Mouse (Mus musculus) gastrocnemius, postnatal 25 days (tissue): Measurements from ENCODE around the gene Rnf187. TPM values are rescaled to one million over a fixed set of nuclear protein-coding genes. Genes with fewer than 3 reads are reported as not detected.
"Not testable (repeated sequence)": the region's sequence is repeated elsewhere in the genome, so short reads cannot be mapped to it uniquely, and the experiment has no call there.

Experiments used
- DNase-seq: peaks from one replicate; pipeline ENCODE4 v3.0.0; 2022
- total RNA-seq, 2 experiments: library from RNA; stranded (reverse); gene quantifications; 1 replicate in 1 of 2; 2 replicates in 1 of 2; pipeline ENCODE4 v1.2.3; 2021

Rnf187 gene
- total RNA-seq, 2 experiments from 2014 or later, result 99.3 to 105 TPM

DNA sequence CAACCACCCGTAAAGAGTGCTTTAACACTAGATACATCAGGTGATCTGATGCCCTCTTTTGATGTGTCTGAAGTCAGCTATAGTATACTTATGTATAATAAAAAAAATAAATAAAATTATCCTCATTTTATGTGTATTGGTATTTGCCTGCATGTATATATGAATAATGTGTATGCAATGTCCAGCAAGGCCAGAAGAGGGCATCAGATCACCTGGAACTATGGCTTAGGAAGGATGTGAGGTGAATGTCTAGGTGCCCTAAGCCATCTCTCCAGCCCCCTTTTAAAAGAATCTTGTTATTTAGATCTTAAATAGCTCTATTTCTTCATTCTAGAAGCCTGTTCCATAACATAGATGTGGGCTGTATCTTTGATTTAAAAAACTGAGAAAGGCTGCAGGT lies 28.6 kb upstream of the Rnf187 start:
- no peak for DNase-seq

DNA sequence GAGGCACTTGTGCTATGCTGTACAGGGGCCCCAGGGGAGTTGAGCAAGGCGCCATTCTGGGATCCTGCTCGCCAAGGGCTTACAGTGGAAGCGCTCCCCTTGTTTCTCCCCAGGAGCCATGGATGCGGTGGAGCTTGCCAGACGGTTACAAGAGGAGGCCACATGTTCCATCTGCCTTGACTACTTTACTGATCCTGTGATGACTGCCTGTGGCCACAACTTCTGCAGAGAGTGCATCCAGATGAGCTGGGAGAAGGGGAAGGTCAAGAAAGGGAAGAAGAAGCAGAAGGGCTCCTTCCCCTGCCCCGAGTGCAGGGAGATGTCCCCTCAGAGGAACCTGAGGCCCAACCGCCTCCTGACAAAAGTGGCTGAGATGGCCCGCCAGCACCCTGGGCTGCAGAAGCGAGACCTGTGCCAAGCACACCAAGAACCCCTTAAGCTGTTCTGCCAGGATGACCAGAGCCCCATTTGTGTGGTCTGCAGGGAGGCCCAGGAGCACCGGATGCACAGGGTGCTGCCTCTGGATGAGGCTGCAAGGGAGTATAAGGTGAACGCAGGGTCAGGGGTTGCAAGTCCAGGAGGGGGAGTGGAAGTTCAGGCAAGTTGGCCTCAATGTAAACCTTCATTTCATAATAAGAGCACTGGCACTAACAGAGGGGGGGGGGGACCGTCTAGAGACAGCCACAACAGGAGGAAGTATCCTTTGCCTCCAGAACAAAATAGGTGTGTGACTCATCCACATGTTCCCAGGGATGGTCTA lies 26.5 kb upstream of the Rnf187 start:
- DNase-seq, result no peak

GRCm38 (mm10) chr11:58964216-58964615 lies 25.5 kb upstream of the Rnf187 start:
- DNase-seq, result no peak

DNA sequence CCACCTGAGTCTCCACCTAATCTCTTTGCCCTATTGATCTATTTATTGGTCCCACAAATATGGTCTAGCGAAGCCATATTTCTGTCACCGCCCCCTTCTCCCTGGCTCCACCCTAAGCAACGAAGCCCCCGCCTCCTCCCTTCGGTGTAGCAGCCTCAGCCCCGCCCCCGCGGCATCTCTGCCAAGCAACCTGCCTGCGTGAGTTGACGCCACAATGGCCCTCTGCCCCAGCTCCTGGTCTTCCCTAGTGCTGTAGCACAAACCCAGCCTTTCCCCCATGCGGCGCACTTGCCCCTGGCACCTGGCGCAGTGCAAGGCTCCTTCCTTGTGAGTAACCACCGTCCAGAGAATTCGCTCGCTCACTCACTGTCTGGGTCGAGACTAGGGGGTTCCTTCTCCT lies 24.8 kb upstream of the Rnf187 start:
- DNase-seq, result no peak

DNA sequence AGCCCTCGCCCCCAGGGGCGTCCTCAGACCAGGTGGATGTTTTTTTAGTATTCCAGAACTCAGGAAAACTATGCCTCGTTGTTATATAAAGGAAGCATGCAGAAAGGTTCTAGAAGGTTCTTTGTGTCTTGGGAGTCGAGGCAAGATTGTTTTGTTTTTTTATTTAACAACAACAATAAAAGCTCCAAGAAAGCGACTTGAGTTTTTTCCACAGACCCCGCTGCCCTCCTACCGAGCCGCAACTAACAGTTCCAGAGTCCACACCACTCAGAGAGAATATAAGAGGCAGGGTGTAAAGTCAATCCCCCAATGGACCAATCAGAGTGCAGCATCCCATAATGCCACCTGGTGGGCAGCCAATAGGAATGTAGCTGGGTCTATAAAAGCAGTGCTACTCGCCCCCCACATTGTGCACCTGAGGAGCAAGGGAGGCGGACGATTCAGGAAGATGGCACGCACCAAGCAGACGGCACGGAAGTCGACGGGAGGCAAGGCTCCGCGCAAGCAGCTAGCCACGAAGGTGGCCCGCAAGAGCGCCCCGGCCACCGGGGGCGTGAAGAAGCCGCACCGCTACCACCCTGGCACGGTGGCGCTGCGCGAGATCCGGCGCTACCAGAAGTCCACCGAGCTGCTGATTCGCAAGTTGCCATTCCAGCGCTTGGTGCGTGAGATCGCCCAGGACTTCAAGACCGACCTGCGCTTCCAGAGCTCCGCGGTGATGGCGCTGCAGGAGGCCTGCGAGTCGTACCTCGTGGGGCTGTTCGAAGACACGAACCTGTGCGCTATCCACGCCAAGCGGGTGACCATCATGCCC lies 22.9 kb upstream of the Rnf187 start:
- no peak for DNase-seq

DNA sequence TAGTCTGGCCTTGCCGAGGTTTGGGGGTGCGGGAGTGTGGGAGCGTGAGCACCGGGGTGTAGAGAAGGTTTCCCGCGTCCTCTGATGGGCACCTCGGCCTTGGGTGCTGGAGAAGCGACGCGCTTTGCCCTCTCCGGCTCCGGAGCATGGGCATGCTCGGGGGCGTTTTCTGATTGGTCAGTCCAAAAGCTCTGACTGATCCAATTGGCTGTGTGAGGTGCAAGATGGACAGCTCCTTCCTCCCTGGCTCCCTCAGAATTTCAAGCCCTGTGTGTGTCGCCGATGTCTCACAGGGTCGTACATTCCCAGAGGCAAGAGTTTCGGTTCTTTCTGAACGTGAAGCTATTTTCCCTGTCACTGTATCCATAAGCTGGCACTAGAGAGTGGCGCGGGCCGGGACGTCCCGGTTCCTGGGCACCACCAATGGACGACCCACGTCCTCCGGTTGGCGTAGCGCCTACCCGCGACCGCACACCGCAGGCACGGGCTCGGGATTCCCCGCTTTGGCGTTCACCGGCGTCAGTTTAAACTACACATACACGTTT lies 21.3 kb upstream of the Rnf187 start:
- peak; percentile 77 for DNase-seq

GRCm38 (mm10) chr11:58959186-58959825 lies 20.6 kb upstream of the Rnf187 start:
- no peak for DNase-seq

- DNase-seq, result no peak
These were observed 19.8 kb upstream of the Rnf187 start for GRCm38 (mm10) chr11:58958536-58958935.

DNA sequence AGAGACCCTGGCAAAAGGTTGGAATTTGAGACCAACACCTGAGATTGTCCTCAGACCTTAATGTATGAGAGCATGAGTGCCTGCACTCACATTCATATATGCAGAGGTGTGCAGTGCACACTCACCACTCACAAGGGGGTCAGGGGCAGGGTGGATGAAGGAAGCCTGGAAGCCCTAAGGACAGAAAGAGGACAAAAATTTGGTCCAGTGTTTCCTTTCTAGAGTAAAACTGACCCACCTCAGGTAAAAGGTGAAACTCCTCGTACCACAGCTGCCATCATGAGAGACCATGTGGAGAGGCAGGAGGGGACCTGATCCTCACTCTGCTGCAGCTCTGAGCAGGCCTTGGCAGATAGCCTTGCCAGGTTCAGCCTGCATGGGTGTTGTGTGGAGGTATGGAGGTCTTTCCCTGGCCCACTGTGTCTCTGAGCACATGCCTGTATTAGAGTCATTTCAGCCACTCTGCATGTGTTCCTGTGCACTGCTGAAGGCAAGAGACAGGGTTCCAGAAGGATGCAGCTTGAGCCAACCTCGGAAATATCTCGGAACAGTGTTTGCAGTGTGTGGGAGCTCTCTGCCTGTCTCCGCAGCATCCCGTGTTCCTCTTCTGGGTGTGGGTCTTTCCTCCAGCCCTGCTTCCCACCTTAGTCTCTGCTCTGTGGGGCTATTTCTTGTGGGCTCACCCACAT lies 18.7 kb upstream of the Rnf187 start:
- no peak for DNase-seq

DNA sequence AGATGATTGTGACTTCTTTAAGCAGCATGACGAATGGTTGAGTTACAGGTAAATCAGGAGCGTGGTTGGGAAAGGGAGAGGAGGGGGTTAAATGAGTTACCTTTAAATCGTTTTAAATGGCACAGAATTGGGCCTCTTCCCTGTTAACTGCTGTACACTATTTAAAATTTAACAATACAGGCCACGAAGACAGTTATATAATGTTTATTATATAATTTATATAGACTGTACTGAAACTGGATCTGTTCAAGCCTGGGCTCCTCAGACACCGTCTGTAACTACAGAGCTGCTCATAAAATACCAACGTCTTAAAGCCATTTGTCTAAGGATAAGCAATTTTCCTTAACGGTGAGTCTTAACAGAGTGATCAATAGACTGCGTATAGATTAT lies 17.1 kb upstream of the Rnf187 start:
- no peak for DNase-seq

- DNase-seq, result no peak
These were observed 16.6 kb upstream of the Rnf187 start for GRCm38 (mm10) chr11:58955143-58955867.

- peak; percentile 85 for DNase-seq
These were observed 15.9 kb upstream of the Rnf187 start, which contains the start of the genes Hist3h2a and Trim17 for GRCm38 (mm10) chr11:58954420-58955142. Gene Hist3h2a (plus strand): TSS chr11:58954685. Gene Trim17 (plus strand): TSS chr11:58954685.

GRCm38 (mm10) chr11:58954170-58954419 lies 15.4 kb upstream of the Rnf187 start:
- DNase-seq, result not testable (repeated sequence)

- DNase-seq, result no peak
These were observed 14.8 kb upstream of the Rnf187 start for GRCm38 (mm10) chr11:58953351-58954169.

- DNase-seq, result no peak
These were observed 12.5 kb upstream of the Rnf187 start for GRCm38 (mm10) chr11:58951210-58951609.

DNA sequence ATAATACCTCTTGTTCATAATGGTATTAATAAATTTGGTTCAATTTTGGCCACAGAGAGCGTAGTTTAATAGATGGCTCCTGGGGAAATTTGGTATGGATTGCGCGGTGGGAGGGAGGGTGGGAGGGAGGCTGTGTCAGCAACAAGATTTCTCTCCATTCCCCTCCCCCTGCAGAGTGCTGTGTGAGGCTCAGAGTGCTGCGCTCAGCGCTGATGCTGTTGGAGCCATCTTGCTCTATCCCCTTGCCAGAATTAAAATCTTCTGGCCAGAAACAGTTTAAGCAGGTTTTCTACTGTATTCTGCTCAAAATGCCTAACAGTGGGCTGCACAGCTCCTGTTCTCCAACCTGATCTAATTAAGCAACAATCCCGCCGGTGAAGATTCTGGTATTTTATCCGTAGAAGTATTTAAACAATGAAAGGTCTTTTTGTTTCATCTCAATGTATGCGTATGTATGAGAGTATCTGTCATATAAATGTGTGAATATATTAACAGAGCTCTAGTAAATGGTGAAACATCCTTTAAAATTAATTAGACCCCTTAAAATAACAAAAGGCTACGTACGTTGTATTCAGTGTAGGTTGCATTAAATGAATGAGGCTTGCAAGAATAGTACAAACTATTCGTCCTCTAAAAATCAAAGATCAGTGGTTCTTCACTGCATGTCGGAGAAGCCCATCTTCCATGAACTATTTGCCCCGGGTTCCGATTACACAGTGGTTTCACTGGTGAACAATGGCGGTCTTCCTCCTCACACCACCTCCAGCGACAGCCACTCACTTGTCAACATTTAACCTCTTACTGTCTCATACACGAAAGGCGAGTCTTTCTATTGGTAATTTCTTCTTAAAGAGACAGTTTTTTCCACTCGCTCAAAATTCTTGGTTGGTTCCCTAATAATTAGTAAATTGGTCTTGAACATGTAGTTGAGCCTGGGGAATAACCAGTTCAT lies 11.0 kb upstream of the Rnf187 start:
- no peak for DNase-seq

- DNase-seq, result no peak
These were observed 10.1 kb upstream of the Rnf187 start, which contains the start of gene Hist3h2ba for GRCm38 (mm10) chr11:58948542-58949479. Gene Hist3h2ba (plus strand): TSS chr11:58948920.
